Mouse (Mus musculus): Measurements from ENCODE around the gene Atg101.

DNA sequence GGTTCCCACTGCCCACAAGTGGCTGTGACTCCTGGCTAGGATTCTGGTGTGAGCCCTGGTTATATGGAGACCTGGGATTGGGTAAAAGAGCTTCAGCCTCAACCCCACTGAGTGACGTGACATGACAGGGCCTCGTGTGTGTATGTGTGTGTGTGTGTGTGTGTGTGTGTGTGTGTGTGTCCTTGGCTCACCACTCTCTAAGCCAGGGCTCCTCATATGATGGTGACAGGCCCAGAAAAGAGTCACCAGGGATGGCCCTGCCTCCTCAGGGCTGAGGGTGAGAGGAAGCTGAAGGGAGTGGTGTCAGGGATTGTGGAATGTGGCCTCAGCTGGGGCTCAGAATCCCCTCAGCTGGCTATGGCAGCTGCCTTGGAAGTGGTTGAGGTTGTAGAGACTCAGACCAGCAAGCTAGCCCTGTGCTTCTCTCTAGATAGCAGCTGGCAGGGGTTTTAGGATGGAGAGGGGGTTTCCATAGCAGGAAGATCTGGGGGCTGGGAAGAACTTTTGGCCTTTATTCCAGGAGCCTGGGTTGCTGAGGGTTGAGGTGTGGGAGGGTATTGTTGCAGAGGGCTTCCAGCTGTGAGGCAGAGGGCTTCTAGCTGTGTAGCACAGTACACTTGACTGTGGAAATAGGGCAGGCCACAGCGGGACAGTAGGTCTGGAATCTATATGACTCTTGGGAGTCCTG, 44.9 kb downstream of the Atg101 start:
- TF ChIP-seq CTCF (IDR thresholded peaks at IDR 0.05 in 2 of 3, conservative IDR thresholded peaks at IDR 0.05 in 1 of 3; ENCODE audit: control insufficient read depth in 1 of 3, insufficient read depth in 1 of 3, low read depth in 2 of 3, low read length in 3 of 3, poor library complexity in 1 of 3, severe bottlenecking in 1 of 3) (no peak), POLR2A (IDR thresholded peaks at IDR 0.05; ENCODE audit: control insufficient read depth in 1 of 2, insufficient read depth in 1 of 2, low read depth in 1 of 2, low read length in 2 of 2, poor library complexity in 1 of 2) (no peak), TAL1 (IDR thresholded peaks at IDR 0.05; ENCODE audit: low read length) (no peak), E2F4 (IDR thresholded peaks at IDR 0.05; ENCODE audit: borderline replicate concordance, low read depth, low read length) (no peak), GABPA (IDR thresholded peaks at IDR 0.05; ENCODE audit: low read depth, low read length) (no peak), NELFE (IDR thresholded peaks at IDR 0.05; ENCODE audit: low read depth, low read length) (no peak), EP300 (IDR thresholded peaks at IDR 0.05; ENCODE audit: low read depth in 1 of 2, low read length in 2 of 2) (no peak), HCFC1 (IDR thresholded peaks at IDR 0.05; ENCODE audit: low read depth, low read length) (no peak), ZKSCAN1 (IDR thresholded peaks at IDR 0.05; ENCODE audit: low read depth, low read length) (no peak), TBP (IDR thresholded peaks at IDR 0.05; ENCODE audit: low read depth, low read length) (no peak), TCF12 (IDR thresholded peaks at IDR 0.05; ENCODE audit: low read depth, low read length) (no peak), CHD1 (IDR thresholded peaks at IDR 0.05; ENCODE audit: low read depth, low read length) (no peak), SMC3 (IDR thresholded peaks at IDR 0.05; ENCODE audit: low read depth, low read length) (no peak), GATA1 (IDR thresholded peaks at IDR 0.05; ENCODE audit: low read depth, low read length) (no peak)

Data from MEL (cell line).